Mouse (Mus musculus) Patski (cell line): ENCODE data around the gene Jpt2. TPM values are rescaled to one million over a fixed set of nuclear protein-coding genes. Genes with fewer than 3 reads are reported as not detected.

ENCODE experiments used
- ATAC-seq: fragments of 100-300 bp; one replicate; pipeline ENCODE4 v1.8.0; 2021
- CTCF ChIA-PET: fragments of 350-600 bp; sonication (Branson Sonifier 250); formaldehyde crosslinking; loops from one replicate; lab custom pipeline; 2022; ENCODE audit warnings: inconsistent platforms; lab: Charles Lee
- POLR2A ChIA-PET: fragments of 350-600 bp; sonication (Branson Sonifier 250); formaldehyde crosslinking; loops from one replicate; lab custom pipeline; 2022; ENCODE audit warnings: antibody characterized with exemption, inconsistent platforms; lab: Charles Lee
- DNase-seq: peaks from one replicate; pipeline ENCODE4 v3.0.0-alpha.2; 2011; ENCODE audit warnings: low read depth, low spot score
- H3K27me3 ChIP-seq: fragments of 371-371 bp; one replicate; pipeline ENCODE4 v1.5.1; 2021
- CTCF ChIP-seq: fragments of 100-300 bp; IDR thresholded peaks from one replicate; pipeline ENCODE4 v1.5.1; 2021
- in situ Hi-C: fragments of 300-500 bp; cut with MboI; formaldehyde crosslinking; loops from 3 replicates; pipeline ENCODE4 v1.11.1; 2018; ENCODE audit warnings: low pct_unique_long_range_greater_than_20kb, mixed read lengths
- polyA plus RNA-seq: library from polyadenylated mRNA; unstranded; gene quantifications from one replicate; pipeline ENCODE4 v1.2.3, GENCODE M21; 2021

Jpt2 gene
- polyA plus RNA-seq, 1 experiment from 2014 or later: 50.2 TPM

DNA sequence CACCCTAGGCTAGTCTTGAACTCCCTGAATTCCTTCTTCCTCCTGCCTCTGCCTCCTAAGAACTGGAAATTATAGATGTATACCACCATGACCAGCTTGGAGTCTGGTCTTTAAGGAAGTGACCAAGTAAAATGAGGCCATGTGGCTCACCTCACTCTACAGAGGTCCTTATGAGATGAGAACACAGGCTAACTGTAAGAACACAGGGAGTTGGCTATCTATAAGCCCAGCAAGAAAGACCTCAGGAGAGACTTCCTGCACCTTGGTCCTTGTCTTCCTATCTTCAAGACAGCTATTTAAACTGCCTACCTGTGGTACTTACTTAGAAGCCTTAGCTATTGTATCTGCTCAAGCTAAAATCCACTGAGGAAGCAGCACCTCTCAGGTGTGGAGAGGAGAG, 46.5 kb downstream of the Jpt2 start:
- POLR2A ChIA-PET: interaction anchor here (1.4 kb wide), 1 partner anchor 19 kb away, joined by 3 read pairs; the partner anchor contains the start of genes Eme2 and Mrps34
- CTCF ChIA-PET: interaction anchor here (1.0 kb wide), 1 partner anchor 16 kb away, joined by 4 read pairs; no protein-coding TSS in a partner anchor
- in situ Hi-C loops: no loop called here

DNA sequence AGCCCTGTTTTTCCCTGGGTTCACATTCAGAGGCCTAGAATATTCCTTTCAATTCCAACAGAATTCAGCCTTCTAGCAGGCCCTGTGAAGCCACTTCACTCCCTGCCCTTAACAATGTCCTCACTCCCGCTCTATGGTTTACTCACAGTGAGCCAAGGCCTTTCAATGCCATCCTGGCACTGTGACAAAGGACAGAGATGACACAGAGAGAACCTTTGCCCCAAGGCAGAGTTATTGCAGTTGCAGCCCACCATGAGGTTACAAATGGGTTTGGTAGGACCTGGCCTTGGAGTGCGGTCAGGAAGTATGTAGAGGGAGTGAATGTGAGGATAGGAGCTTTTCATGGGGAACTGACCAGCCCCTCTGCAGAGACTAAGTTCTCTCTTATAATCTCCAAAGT, 52.9 kb downstream of the Jpt2 start:
- TF ChIP-seq CTCF: no peak
- no peaks in the 10 kb centered on the region for H3K27me3 ChIP-seq
- in situ Hi-C loops: no loop called here
- ChIA-PET POLR2A (no interaction called here), CTCF (no interaction called here)
- ATAC-seq (no peak), DNase-seq (no peak)

More for the DNA sequence above, 46.5 kb downstream of the Jpt2 start:
- H3K27me3 ChIP-seq: no peaks in the 10 kb centered on the region
- DNase-seq (no peak), ATAC-seq (no peak)
- no peak for TF ChIP-seq CTCF

DNA sequence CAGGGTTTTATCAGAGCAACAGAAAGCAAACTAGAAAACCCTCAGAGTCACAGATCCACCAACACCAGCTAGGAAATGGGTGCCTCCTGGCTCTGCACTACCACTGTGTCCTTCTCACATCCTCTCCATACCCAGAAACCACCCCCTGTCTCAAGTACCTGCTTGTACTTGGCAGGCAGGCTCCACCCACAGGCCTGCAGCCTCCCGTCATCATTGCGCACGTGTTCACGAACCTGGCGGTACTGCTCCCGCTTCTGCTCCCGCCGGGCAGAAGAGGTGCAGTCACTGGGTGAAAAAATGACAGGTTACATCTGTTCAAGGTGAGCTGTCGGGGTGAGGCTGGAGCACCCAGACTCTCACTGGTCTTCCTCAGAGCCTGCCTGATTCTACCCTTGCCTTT, 56.7 kb downstream of the Jpt2 start:
- in situ Hi-C loops: no loop called here

DNA sequence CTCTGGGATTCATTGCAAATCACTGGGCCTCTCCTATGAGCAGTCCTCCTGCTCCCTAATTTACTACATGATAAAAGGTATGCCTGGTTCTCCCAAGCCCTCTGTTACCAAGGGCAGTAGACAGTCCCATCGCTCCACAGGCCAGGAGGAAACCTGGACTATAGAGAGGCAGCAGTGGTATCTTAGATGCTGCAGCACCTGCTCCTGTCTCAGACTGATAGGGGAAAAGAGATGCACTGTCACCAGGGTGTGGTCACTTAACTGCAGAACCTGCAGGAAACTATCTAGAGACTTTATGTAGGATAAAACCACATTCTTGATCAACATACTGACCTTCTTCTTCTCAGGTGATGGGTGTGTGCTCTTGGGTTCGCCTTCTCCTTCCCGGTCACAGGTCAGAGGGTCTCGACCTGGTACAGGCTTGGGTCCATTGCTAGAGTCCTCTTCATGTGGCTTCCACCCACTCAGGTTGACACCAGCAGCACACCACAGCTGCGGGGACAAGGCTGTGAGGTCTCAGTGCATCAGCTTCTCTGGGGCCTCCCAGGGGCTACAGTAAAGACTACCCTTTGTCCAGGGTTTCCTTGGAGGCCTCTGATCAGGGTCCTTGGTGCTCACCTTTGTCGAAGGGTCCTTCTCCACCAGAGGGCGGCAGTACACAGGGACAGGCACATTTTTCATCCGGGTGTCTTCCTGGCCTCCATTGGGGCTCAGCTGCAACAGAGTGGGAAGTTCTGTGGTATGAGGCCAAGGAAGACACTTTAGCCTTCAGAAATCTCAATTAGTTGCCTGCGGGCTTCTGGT, 57.6 kb downstream of the Jpt2 start:
- POLR2A ChIA-PET: interaction anchor here (1.4 to 2.3 kb wide), 2 partner anchors 8 to 12 kb away, joined by 3 to 5 read pairs; no protein-coding TSS in a partner anchor
- ATAC-seq: no peak
- in situ Hi-C loops: no loop called here
- DNase-seq: no peak
- CTCF ChIA-PET: interaction anchor here (1.2 to 1.7 kb wide), 5 partner anchors 13 to 57 kb away, joined by 3 to 5 read pairs (median 4); no protein-coding TSS in a partner anchor
- no peak for TF ChIP-seq CTCF
- no peaks in the 10 kb centered on the region for H3K27me3 ChIP-seq

More for the DNA sequence above, 56.7 kb downstream of the Jpt2 start:
- ChIA-PET CTCF (interaction anchor here (0.6 to 1.7 kb wide), 5 partner anchors 12 to 58 kb away, joined by 3 to 5 read pairs (median 3); no protein-coding TSS in a partner anchor), POLR2A (interaction anchor here (2.3 kb wide), 1 partner anchor 11 kb away, joined by 5 read pairs; no protein-coding TSS in a partner anchor)
- H3K27me3 ChIP-seq: no peaks in the 10 kb centered on the region
- TF ChIP-seq CTCF: no peak
- ATAC-seq (no peak), DNase-seq (no peak)

DNA sequence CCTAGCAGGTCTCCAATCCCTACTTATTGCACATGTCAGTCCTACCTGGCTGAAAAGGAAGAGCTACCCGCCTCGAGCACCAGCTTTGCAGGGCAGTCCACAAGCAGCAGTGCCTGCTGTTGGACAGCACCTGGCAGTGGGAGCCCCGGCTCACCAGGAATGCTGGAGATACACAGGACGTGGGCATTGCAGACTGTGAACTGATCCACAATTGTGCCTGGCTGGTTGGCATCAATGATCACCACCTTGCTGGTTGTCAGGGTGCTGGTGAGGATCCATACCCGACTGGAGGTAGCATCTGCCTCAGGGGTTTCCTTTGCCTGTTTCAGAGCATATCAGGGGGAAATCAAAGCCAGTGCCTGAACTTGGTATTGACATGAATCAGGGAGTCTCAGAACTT, 58.4 kb downstream of the Jpt2 start:
- no peak for TF ChIP-seq CTCF
- in situ Hi-C loops: no loop called here
- POLR2A ChIA-PET: interaction anchor here (1.4 kb wide), 1 partner anchor 9 kb away, joined by 3 read pairs; no protein-coding TSS in a partner anchor
- CTCF ChIA-PET: interaction anchor here (1.2 to 1.7 kb wide), 2 partner anchors 26 to 30 kb away, joined by 4 to 5 read pairs; no protein-coding TSS in a partner anchor
- ATAC-seq (no peak), DNase-seq (no peak)
- no peaks in the 10 kb centered on the region for H3K27me3 ChIP-seq

DNA sequence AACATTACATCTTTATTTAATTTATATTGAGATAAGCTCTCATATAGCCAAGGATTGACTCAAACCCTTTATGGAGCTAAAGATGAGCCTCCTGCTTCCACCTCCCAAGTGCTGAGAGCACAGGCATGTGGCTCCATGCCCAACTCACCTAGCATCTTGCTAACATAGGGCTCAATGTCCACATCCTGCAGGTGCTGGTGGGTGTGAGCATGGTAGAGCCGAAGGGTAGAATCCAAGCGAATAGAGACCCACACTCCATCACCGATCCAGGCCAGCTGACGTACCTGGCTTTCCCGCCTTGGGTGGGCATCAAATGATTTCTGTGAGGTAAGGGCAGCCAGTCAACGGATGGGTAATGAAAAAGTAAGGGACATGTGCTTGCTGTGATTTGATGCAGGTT, 60.5 kb downstream of the Jpt2 start:
- POLR2A ChIA-PET: no interaction called here
- in situ Hi-C loops: no loop called here
- TF ChIP-seq CTCF: no peak
- CTCF ChIA-PET: interaction anchor here (1.4 kb wide), 1 partner anchor 16 kb away, joined by 3 read pairs; no protein-coding TSS in a partner anchor
- ATAC-seq (no peak), DNase-seq (no peak)
- H3K27me3 ChIP-seq: no peaks in the 10 kb centered on the region

DNA sequence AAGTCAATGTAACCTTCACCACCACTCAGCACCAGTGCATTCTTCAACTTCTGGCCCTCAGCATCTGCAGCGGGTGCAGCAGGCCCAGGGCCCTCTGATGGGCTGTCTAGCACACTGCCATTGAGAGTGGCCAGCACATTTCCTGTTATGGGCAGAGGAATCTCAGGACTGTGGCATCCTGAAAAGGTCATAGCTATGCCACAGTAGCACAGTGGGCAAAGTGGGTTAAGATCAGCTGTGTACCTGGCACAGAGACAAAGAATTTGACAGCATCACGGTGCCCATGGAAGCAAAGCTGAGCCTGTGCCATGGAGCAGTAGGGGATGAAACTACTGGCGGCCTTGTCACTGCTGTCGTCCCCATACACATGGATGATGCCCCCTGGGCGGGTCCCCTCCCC, 61.3 kb downstream of the Jpt2 start:
- no peaks in the 10 kb centered on the region for H3K27me3 ChIP-seq
- in situ Hi-C loops: no loop called here
- no peak for DNase-seq
- POLR2A ChIA-PET: no interaction called here
- no peak for ATAC-seq
- no peak for TF ChIP-seq CTCF
- CTCF ChIA-PET: interaction anchor here (1.4 kb wide), 1 partner anchor 17 kb away, joined by 3 read pairs; no protein-coding TSS in a partner anchor

DNA sequence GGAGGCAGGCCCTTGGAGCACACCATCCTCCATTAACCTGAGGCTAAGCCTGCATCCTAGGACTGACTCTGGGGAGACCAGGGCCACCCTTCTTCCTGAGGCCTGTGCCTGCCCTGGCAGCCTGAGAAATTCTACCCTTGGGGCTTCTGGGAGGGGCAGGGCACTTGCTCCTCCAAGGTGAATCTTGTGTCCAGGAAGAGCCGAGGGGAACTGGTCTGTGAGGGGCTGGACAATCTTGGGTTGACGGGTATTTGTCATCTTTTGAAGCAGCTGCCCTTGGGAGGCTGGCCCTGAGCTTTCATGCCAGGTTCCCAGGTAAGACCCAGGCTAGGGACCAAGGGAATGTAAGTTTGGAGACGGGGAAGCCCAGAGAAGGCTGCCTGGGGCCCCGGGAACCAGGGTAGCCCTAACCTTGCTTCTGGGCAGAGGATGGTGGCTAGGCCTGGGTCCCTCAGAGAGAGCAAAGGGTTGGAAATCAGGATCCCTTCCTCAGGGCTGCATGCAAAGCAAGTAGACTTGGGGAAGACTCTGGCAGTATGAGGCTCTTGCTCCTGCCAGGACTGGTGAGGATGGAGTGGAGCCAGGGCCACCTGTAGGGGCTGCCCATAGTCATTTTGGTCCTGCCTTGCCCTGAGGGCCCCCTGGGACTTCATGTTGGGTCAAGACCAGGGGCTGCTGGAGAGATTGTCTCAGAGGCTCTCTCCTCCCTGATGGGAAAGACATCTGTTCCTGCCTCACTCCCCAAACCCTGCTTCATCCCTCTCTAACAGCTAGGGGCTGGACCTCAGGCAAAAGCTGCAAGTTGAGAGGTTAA, 62.2 kb downstream of the Jpt2 start:
- H3K27me3 ChIP-seq: no peaks in the 10 kb centered on the region
- in situ Hi-C loops: no loop called here
- DNase-seq (no peak), ATAC-seq (no peak)
- TF ChIP-seq CTCF: no peak
- CTCF ChIA-PET: no interaction called here
- POLR2A ChIA-PET: no interaction called here

DNA sequence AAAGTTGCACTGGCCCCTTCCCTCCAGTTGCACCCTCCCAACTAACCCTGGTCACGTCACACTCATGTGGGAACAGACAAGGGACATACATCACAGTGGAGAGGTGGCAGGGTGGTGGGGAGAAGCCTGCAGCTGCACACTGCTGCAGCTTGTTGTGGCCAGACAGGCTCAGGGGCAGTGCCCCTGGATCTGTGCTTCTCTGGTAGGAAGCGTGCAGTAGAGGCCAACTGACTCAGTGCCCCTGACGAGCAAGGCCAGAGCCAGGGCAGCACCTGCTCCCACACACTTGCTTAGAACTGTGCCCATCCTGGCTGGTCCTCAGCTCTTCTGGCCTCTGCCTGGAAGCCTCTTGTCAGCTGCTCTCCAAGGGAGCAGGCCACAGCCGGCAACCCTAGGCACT, 62.9 kb downstream of the Jpt2 start:
- no peaks in the 10 kb centered on the region for H3K27me3 ChIP-seq
- ATAC-seq (no peak), DNase-seq (no peak)
- ChIA-PET CTCF (no interaction called here), POLR2A (no interaction called here)
- in situ Hi-C loops: no loop called here
- no peak for TF ChIP-seq CTCF

DNA sequence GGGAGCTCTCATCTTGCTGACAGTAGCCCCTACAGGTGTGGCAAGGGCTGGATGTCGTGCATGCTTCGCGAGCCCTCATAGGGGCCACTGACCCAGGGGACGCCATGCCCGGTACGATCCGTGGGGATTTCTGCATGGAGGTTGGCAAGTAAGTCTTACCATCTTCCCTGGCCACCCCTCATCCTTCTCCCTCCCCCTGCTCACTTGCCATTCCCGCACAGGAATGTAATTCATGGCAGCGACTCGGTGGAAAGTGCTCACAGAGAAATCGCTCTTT, 63.6 kb downstream of the Jpt2 start:
- in situ Hi-C loops: no loop called here
- ATAC-seq (no peak), DNase-seq (no peak)
- H3K27me3 ChIP-seq: no peaks in the 10 kb centered on the region
- CTCF ChIA-PET: no interaction called here
- POLR2A ChIA-PET: interaction anchor here (0.6 to 0.8 kb wide), 2 partner anchors 26 to 46 kb away, joined by 3 to 5 read pairs; partner anchors contain the start of gene Fahd1
- TF ChIP-seq CTCF: no peak
